Mouse (Mus musculus) cerebellum, adult 8-10 months (tissue): ENCODE results near the gene Olfr1255.

Experiments
- DNase-seq: peaks from one replicate; pipeline ENCODE4 v3.0.0; 2022

Olfr1255 gene

GRCm38 (mm10) chr2:89811751-89812150, at the start of gene Olfr1255:
Gene Olfr1255, plus strand, starts transcription at chr2:89812051.
- no peak for DNase-seq

- no peak for DNase-seq
Measured at GRCm38 (mm10) chr2:89793519-89793918, 18.3 kb upstream of the Olfr1255 start, which contains the start of gene Olfr1254. Gene Olfr1254, minus strand, starts transcription at chr2:89793619.

GRCm38 (mm10) chr2:89799583-89799982, 12.3 kb upstream of the Olfr1255 start:
- DNase-seq: no peak

- no peak for DNase-seq
Measured at GRCm38 (mm10) chr2:89810751-89811150, 1.1 kb upstream of the Olfr1255 start.

- no peak for DNase-seq
Measured at GRCm38 (mm10) chr2:89820216-89820615, 8.4 kb downstream of the Olfr1255 start.

GRCm38 (mm10) chr2:89841455-89841854, 29.6 kb downstream of the Olfr1255 start, which contains the start of gene Olfr1256:
Gene Olfr1256, minus strand, starts transcription at chr2:89841555.
- no peak for DNase-seq

GRCm38 (mm10) chr2:89848105-89848504, 36.3 kb downstream of the Olfr1255 start, which contains the start of gene Olfr48:
Gene Olfr48, minus strand, starts transcription at chr2:89848205.
- no peak for DNase-seq

GRCm38 (mm10) chr2:89849230-89849629, 37.4 kb downstream of the Olfr1255 start:
- DNase-seq: no peak
